8 mouse cellular contexts compared by ENCODE assay signal in the genomic region with DNA sequence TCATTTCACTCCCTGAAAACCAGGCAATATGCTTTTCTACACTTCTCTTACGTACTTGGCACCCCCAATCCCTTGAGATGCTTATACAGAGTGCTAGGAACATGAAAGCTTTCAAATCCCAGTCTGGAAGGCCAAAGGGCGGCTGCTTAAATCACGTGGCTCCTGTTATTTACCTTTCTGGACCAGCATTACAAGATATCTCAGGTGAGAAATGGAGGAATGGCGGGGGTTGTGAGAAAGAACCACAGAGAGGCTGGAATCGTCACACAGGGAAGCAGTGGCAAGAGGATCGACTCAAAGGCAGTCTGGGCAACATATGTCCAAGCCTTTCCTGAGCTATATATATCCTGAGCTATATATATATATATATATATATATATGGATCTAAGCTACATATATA. TPM values are rescaled to one million over a fixed set of nuclear protein-coding genes. Genes with fewer than 3 reads are reported as not detected.
DNase-seq lines count a peak whose midpoint lies in the region; ATAC-seq and TF ChIP-seq lines count a peak whose summit lies in the region.

No protein-coding gene starts in this region.

- intact Hi-C loops in heart, adult 2 months (cut with DNase I): loop anchor here (5.0 kb wide), 1 partner anchor 37 kb away; the partner anchor contains the start of gene Prrc2a

- no peak for TF ChIP-seq CTCF in heart, adult 2 months (IDR thresholded peaks at IDR 0.05)
- no peak for TF ChIP-seq CTCF in E14TG2a.4 (conservative IDR thresholded peaks at IDR 0.05; ENCODE audit: low read length)

- H3K79me2 ChIP-seq in heart, adult 2 months (replicated peaks; ENCODE audit: control insufficient read depth, insufficient read depth, low read length): peaks cover 2% of the 10 kb centered on the region; the same call in 1 of the 2 replicates
- H3K79me2 ChIP-seq in macrophage (ENCODE audit: inconsistent target): peaks cover 70% of the 10 kb centered on the region

- peak overlapping the region; percentile 90 for H3K27ac ChIP-seq in heart, adult 2 months
- no peak overlapping the region for H3K27ac ChIP-seq in hindbrain, embryonic 12.5 days
- H3K27ac ChIP-seq in macrophage: peak overlapping the region; percentile 85

- no peaks in the 10 kb centered on the region for H3K27me3 ChIP-seq in heart, adult 2 months (ENCODE audit: control insufficient read depth, insufficient read depth, low read length)
- H3K27me3 ChIP-seq in E14TG2a.4 (ENCODE audit: insufficient read depth, low read length): peaks cover 12% of the 10 kb centered on the region
- H3K27me3 ChIP-seq in hindbrain, embryonic 12.5 days: no peaks in the 10 kb centered on the region

- H3K36me3 ChIP-seq in heart, adult 2 months (ENCODE audit: control insufficient read depth, insufficient read depth, low read length): no peaks in the 10 kb centered on the region
- H3K36me3 ChIP-seq in E14TG2a.4 (ENCODE audit: insufficient read depth, low read length) (peaks cover 29% of the 10 kb centered on the region), macrophage (ENCODE audit: inconsistent target) (peaks cover 28% of the 10 kb centered on the region)
- H3K36me3 ChIP-seq in hindbrain, embryonic 12.5 days: peaks cover 22% of the 10 kb centered on the region; the same call in 1 of the 2 replicates

- no peak for ATAC-seq in hindbrain, embryonic 12.5 days (ENCODE audit: low FRiP score)

- peaks cover 7% of the 10 kb centered on the region for H3K4me1 ChIP-seq in heart, adult 2 months (ENCODE audit: control insufficient read depth, insufficient read depth, low read length)
- peaks cover 48% of the 10 kb centered on the region for H3K4me1 ChIP-seq in E14TG2a.4 (replicated peaks; ENCODE audit: low read depth, low read length)
- H3K4me1 ChIP-seq in hindbrain, embryonic 12.5 days: peaks cover 37% of the 10 kb centered on the region

- DNase-seq in heart, adult 2 months: no peak
- no peak for DNase-seq in heart, adult 9 months (ENCODE audit: low spot score in 2 of 2)
- no peak for DNase-seq in right cerebral cortex, adult 2 months (ENCODE audit: low spot score in 2 of 2)
- no peak for DNase-seq in spleen, postnatal 14 days (ENCODE audit: low spot score in 2 of 2)
- no peak for DNase-seq in thymus, postnatal 25 days

- H3K9me3 ChIP-seq in E14TG2a.4 (ENCODE audit: low read length): no peaks in the 10 kb centered on the region
- no peaks in the 10 kb centered on the region for H3K9me3 ChIP-seq in hindbrain, embryonic 12.5 days (replicated peaks)

- WGBS in heart, adult 2 months: 31% methylated on average over 6 of the region's 6 CpGs
- whole genome bisulfite sequencing in hindbrain, embryonic 12.5 days: 32% methylated on average over 6 of the region's 6 CpGs
- WGBS in macrophage (ENCODE audit: missing documents): 51% methylated on average over 6 of the region's 6 CpGs

- peak overlapping the region; percentile 78 for H3K4me3 ChIP-seq in heart, adult 2 months
- peak overlapping the region; percentile 75; the same call in 1 of the 2 replicates for H3K4me3 ChIP-seq in E14TG2a.4 (replicated peaks; ENCODE audit: low read length)
- H3K4me3 ChIP-seq in hindbrain, embryonic 12.5 days: peak overlapping the region; percentile 56
- H3K4me3 ChIP-seq in macrophage (ENCODE audit: inconsistent target): peak overlapping the region; percentile 75

- H3K9ac ChIP-seq in heart, adult 2 months (ENCODE audit: low read depth, low read length): peak overlapping the region; percentile 88
- peak overlapping the region; percentile 81; the same call in 1 of the 2 replicates for H3K9ac ChIP-seq in hindbrain, embryonic 12.5 days

- H3K4me2 ChIP-seq in hindbrain, embryonic 12.5 days (replicated peaks): peak overlapping the region; percentile 62

- no peak for TF ChIP-seq POLR2A in heart, adult 2 months (IDR thresholded peaks at IDR 0.05; ENCODE audit: insufficient read depth, low read depth, low read length)

- TF ChIP-seq EP300 in heart, adult 2 months (IDR thresholded peaks at IDR 0.05; ENCODE audit: insufficient read depth, low read depth, low read length): no peak

RNA-seq across cellular contexts. Expression of gene D17H6S53E, which starts 0.6 kb away (rescaled TPM):
- 10 to 100 TPM; 30.2 to 31.3 TPM for total RNA-seq in heart, adult 2 months (2021)
- polyA plus RNA-seq in heart, adult 2 months (2012; rRNA removed): 7.7 and 11.8 TPM in 2 replicates
- polyA plus RNA-seq in hindbrain, embryonic 12.5 days (2016; fragmentation: Nextera tagmentation; extraction: Ambion mirVana): 7.3 and 7.7 TPM in 2 replicates
- 10 to 100 TPM in 23 of 26 experiments, 1 to 10 TPM in 3; 4.7 to 47.8 (median 23.0) TPM for total RNA-seq in macrophage (2018; cell fraction: chromatin; rRNA removed)
- 10 to 100 TPM; 11.5 to 40.9 (median 26.4) TPM for total RNA-seq in macrophage (2018; cell fraction: cytosol; rRNA removed)
- total RNA-seq in macrophage (2018; cell fraction: nucleus; rRNA removed): 10 to 100 TPM in 25 of 26 experiments, 1 to 10 TPM in 1; 9.5 to 72.8 (median 34.0) TPM
- polyA plus RNA-seq in macrophage (2018): 11.5 to 23.5 TPM (median 22.0 TPM) in 3 replicates

RNA-seq across cellular contexts. Expression of gene Csnk2b, which starts 3.7 kb away (rescaled TPM):
- 100 to 1,000 TPM; 149 to 170 TPM for total RNA-seq in heart, adult 2 months (2021)
- polyA plus RNA-seq in heart, adult 2 months (2012; rRNA removed): 297 and 301 TPM in 2 replicates
- polyA plus RNA-seq in hindbrain, embryonic 12.5 days (2016; fragmentation: Nextera tagmentation; extraction: Ambion mirVana): 237 and 276 TPM in 2 replicates
- total RNA-seq in macrophage (2018; cell fraction: chromatin; rRNA removed): 10 to 100 TPM; 12.9 to 80.0 (median 35.7) TPM
- total RNA-seq in macrophage (2018; cell fraction: cytosol; rRNA removed): 100 to 1,000 TPM; 115 to 190 (median 146) TPM
- 10 to 100 TPM; 21.8 to 85.6 (median 59.6) TPM for total RNA-seq in macrophage (2018; cell fraction: nucleus; rRNA removed)
- 129 to 166 TPM (median 149 TPM) in 3 replicates for polyA plus RNA-seq in macrophage (2018)

RNA-seq across cellular contexts. Expression of gene Gpank1, which starts 4.3 kb away (rescaled TPM):
- 1 to 10 TPM; 6.8 to 8.5 TPM for total RNA-seq in heart, adult 2 months (2021)
- 9.5 TPM in 2 replicates for polyA plus RNA-seq in heart, adult 2 months (2012; rRNA removed)
- polyA plus RNA-seq in hindbrain, embryonic 12.5 days (2016; fragmentation: Nextera tagmentation; extraction: Ambion mirVana): 19.8 and 20.8 TPM in 2 replicates
- total RNA-seq in macrophage (2018; cell fraction: chromatin; rRNA removed): 10 to 100 TPM in 12 of 26 experiments, 1 to 10 TPM in 14; 3.1 to 22.8 (median 9.3) TPM
- total RNA-seq in macrophage (2018; cell fraction: cytosol; rRNA removed): 10 to 100 TPM in 22 of 26 experiments, 1 to 10 TPM in 4; 6.5 to 20.0 (median 14.6) TPM
- 10 to 100 TPM in 17 of 26 experiments, 1 to 10 TPM in 9; 3.4 to 21.4 (median 11.6) TPM for total RNA-seq in macrophage (2018; cell fraction: nucleus; rRNA removed)
- polyA plus RNA-seq in macrophage (2018): 11.4 to 18.0 TPM (median 13.2 TPM) in 3 replicates

RNA-seq across cellular contexts. Expression of gene Apom, which starts 6.3 kb away (rescaled TPM):
- not detected for total RNA-seq in heart, adult 2 months (2021)
- not detected in 2 replicates for polyA plus RNA-seq in heart, adult 2 months (2012; rRNA removed)
- 0.39 TPM in 1 of 2 replicates, not detected in the other for polyA plus RNA-seq in hindbrain, embryonic 12.5 days (2016; fragmentation: Nextera tagmentation; extraction: Ambion mirVana)
- total RNA-seq in macrophage (2018; cell fraction: chromatin; rRNA removed): not detected
- not detected for total RNA-seq in macrophage (2018; cell fraction: cytosol; rRNA removed)
- total RNA-seq in macrophage (2018; cell fraction: nucleus; rRNA removed): under 1 TPM in 2 of 26 experiments, not detected in 24; 0.56 to 0.72 TPM
- not detected in 3 replicates for polyA plus RNA-seq in macrophage (2018)

RNA-seq across cellular contexts. Expression of gene Bag6, which starts 9.4 kb away (rescaled TPM):
- 100 to 1,000 TPM; 216 to 252 TPM for total RNA-seq in heart, adult 2 months (2021)
- 140 and 150 TPM in 2 replicates for polyA plus RNA-seq in heart, adult 2 months (2012; rRNA removed)
- 87.9 and 88.3 TPM in 2 replicates for polyA plus RNA-seq in hindbrain, embryonic 12.5 days (2016; fragmentation: Nextera tagmentation; extraction: Ambion mirVana)
- total RNA-seq in macrophage (2018; cell fraction: chromatin; rRNA removed): 100 to 1,000 TPM; 178 to 420 (median 314) TPM
- total RNA-seq in macrophage (2018; cell fraction: cytosol; rRNA removed): 100 to 1,000 TPM; 119 to 180 (median 147) TPM
- total RNA-seq in macrophage (2018; cell fraction: nucleus; rRNA removed): 100 to 1,000 TPM; 126 to 283 (median 188) TPM
- 103 to 118 TPM (median 104 TPM) in 3 replicates for polyA plus RNA-seq in macrophage (2018)
